Mouse (Mus musculus) bone marrow, adult 2 months (tissue): Measurements from ENCODE around the gene Mcrip1. TPM values are rescaled to one million over a fixed set of nuclear protein-coding genes. Genes with fewer than 3 reads are reported as not detected.
A peak's percentile ranks its signal among the peaks of the same experiment; 100 is the strongest.

Experiments
- H3K27ac ChIP-seq: fragments of 200-500 bp; 2 replicates; pipeline ENCODE4 v1.5.1; 2012; ENCODE audit warnings: low read depth, mild to moderate bottlenecking, control low read depth, inconsistent platforms, low read length; ENCODE audit not compliant: control insufficient read depth, poor library complexity, insufficient read depth
- H3K4me1 ChIP-seq: fragments of 200-500 bp; 2 replicates; pipeline ENCODE4 v1.6.1; 2011; ENCODE audit warnings: low read length; ENCODE audit not compliant: control insufficient read depth, insufficient read depth
- H3K4me3 ChIP-seq: fragments of 200-500 bp; replicated peaks from 2 replicates; pipeline ENCODE3; 2011; ENCODE audit warnings: mild to moderate bottlenecking, low read depth, low read length, control low read depth; ENCODE audit not compliant: control insufficient read depth
- CTCF ChIP-seq: fragments of 200-500 bp; IDR thresholded peaks from 2 replicates; pipeline ENCODE4 v1.5.1; 2011; ENCODE audit warnings: low read length, control low read depth; ENCODE audit not compliant: control insufficient read depth, insufficient read depth
- POLR2A ChIP-seq: fragments of 200-500 bp; IDR thresholded peaks from 2 replicates; pipeline ENCODE4 v1.6.1; 2011; ENCODE audit warnings: low read depth, mild to moderate bottlenecking, control low read depth, low read length, borderline replicate concordance; ENCODE audit not compliant: control insufficient read depth
- WGBS: fragments of 180-500 bp; shearing (Covaris S2); methylation state at CpG from one replicate; pipeline ENCODE4 v1.1.7; 2018; 5-methylcytosine and 5-hydroxymethylcytosine counted together
- polyA plus RNA-seq: library from polyadenylated mRNA; stranded (reverse); fragments of >200 nt; gene quantifications from 2 replicates; pipeline ENCODE4 v1.2.4, GENCODE M21; 2011; ENCODE audit warnings: low replicate concordance; ENCODE audit not compliant: missing spikeins, insufficient read depth, insufficient read length

Mcrip1 gene
- polyA plus RNA-seq, 1 experiment = 86.5 TPM

DNA sequence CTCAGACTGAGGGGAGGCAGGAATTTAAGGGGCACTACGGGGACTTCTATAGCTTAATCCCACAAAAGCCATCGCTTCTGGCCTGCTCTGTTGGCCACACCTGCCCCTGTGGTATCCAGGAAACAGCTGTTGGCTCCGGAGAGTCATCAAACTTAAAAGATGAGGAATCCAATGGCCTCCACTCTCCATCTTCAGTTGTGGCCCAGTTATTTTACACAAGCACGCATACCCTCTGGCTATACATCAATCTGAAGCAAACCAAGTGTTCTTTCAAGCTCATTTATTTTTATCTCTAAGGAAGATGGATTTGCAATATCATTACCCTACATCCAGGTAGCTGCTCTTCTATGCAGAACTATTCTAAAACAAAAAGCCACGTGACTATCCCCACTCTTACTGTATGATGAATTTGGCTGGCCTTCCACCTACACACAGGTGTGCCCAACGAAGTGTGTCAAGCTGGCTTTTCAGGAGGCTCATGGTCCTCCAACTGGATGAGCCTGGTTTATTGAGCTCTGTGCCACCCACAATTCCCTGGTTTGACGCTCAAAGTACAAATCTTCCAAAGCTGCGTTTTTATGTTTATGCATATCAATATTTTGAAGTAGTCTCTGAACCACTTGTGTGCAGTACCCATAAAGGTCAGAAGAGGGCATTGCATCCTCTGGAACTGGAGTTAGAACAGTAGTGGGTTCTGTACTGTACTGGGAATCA is 32.9 kb upstream of the Mcrip1 start:
- TF ChIP-seq POLR2A (no peak), CTCF (no peak)
- 50% methylated on average over 8 of the region's 8 CpGs for WGBS

DNA sequence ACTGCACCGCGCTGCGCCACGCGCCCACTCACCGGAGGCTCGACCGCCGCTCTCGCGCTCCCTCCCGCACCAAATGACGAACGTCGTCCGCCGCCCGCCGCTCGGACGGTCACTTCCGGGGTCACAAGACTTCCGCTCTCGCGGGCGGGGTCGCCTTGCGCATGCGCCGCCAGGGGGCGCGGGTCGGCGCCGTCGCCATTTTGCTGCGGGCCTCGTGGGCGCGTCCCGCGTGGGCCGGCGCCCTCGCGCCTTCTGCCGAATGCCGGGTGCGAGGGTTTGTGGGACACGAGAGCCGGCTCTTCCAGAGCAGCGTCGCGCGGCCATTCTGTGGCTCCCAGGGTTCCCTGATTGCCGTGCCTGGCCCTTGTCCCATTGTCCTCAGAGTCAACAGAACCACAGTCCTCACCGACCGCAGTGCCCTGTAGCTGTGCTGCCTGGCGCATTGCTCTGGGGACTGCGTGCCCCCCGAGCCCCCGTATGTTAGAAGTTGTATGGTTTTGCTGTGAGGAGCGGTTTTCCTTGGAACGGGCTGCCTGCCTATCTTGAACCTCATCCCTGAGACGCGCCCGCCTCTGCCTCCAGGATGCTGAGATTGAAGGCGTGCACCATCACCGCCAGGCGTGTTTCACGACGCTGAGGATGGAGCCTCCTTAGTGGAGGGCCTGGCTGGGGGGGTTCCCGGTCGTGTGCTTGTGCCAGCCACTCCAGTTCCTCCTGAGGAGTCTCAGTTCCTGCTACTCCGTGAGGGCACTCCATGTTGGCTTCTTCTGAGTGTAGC is 32.2 kb upstream of the Mcrip1 start, which contains the start of gene Arhgdia:
Gene Arhgdia (minus strand): TSS at position 135 of the 778 bp plus-strand sequence.
- Histone ChIP-seq H3K27ac (peak within 1 kb of the TSS; percentile 97), H3K4me3 (peak within 1 kb of the TSS; percentile 91), H3K4me1 (peaks cover 4% of the 10 kb centered on the region)
- under 1% methylated on average over 68 of the region's 75 CpGs for WGBS
- TF ChIP-seq CTCF (peak; percentile 23; the same call in 1 of the 2 replicates), POLR2A (peak; percentile 91)

More for the DNA sequence above, 32.9 kb upstream of the Mcrip1 start:
- Histone ChIP-seq H3K4me3 (peak overlapping the region; percentile 91), H3K4me1 (peaks cover 4% of the 10 kb centered on the region), H3K27ac (peak overlapping the region; percentile 97)

DNA sequence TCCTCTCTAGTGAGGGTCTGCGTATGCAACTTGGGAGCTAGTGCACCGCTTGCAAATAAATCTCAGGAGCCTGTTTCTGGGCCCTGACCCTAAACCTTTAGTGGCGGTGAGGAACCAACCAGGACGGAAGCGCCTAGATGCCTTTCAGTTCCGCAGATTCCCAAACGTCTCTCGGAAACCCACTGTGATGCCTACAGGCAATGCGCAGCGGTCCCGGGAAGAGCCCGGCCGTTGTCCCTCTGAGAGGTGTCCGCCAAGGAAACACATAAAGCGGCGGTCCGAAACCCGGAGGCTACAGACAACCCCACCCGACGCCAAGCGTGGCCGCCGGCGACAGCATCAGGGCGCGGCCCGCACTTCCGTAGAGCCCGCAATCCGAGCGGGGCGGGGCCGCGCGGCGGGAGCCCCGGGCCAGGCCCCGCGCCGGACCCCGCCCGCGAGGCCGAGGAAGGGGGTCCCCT is 31.4 kb upstream of the Mcrip1 start:
- TF ChIP-seq CTCF = no peak
- TF ChIP-seq POLR2A = no peak
- peaks cover 4% of the 10 kb centered on the region for H3K4me1 ChIP-seq
- H3K4me3 ChIP-seq = peak overlapping the region; percentile 91
- H3K27ac ChIP-seq = peak overlapping the region; percentile 97
- under 1% methylated on average over 44 of the region's 44 CpGs for WGBS

DNA sequence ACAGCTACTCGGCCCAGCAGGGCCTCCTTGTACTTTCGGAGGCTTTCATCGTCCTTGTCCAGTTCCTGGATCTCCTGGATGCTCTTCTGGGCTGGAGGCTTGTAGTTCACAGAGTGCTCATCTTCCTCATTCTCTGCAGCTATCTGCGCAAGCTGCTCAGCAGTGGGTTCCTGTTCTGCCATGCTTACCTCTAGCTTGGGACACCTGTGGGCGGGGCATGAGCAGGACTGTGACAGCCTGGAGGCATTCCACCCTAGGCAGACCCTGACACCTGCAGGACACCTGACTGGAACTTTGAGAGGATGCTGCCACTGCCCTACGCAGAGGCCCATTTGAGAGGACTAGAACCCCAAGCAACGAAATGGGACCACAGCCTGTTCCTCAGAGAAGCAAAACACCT is 30.7 kb upstream of the Mcrip1 start:
- Histone ChIP-seq H3K4me1 (peaks cover 4% of the 10 kb centered on the region), H3K27ac (peak overlapping the region; percentile 97), H3K4me3 (peak overlapping the region; percentile 91)
- TF ChIP-seq POLR2A (no peak), CTCF (no peak)
- 31% methylated on average over 7 of the region's 7 CpGs for WGBS

DNA sequence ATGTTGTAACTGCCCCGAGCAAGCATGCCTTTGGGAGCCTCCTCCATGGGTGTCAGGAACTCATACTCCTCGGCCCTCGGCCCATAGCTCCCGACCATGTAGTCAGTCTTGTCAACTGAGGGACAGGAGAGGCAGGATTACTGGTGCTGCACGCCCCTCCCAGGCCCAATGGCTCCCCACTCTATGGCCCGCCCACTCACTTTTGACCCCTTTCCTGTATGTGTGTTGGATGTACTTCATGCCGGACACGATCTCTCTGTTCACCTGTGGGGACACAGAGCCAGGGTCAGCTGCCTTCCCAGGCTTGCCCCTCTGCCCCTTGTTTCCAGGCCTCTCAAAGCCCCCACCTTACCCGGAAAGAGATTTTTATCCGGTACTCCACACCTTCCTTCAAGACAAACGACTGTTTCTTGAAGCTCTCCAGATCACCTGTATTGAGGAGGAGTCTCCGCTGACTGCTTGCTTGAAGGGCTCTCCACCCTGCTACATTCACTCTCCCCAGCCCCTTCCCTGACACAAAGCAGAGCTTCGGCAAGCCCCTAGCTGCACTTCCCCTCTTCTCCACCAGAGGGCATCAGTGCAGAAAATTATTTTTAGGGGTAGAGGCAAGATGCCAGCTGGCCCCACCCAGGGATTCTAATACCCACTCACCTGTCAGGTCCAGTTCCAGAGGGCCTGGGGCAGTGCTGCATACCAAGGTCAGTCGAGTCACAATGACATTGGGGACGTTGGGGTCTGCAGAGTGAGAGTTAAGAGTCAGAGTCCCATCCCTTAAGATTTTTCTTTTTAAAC is 30.0 kb upstream of the Mcrip1 start:
- 67% methylated on average over 15 of the region's 15 CpGs for WGBS
- H3K4me3 ChIP-seq = peak overlapping the region; percentile 91
- TF ChIP-seq POLR2A = no peak
- TF ChIP-seq CTCF = peak; percentile 73
- H3K4me1 ChIP-seq = peaks cover 4% of the 10 kb centered on the region
- H3K27ac ChIP-seq = peak overlapping the region; percentile 62

DNA sequence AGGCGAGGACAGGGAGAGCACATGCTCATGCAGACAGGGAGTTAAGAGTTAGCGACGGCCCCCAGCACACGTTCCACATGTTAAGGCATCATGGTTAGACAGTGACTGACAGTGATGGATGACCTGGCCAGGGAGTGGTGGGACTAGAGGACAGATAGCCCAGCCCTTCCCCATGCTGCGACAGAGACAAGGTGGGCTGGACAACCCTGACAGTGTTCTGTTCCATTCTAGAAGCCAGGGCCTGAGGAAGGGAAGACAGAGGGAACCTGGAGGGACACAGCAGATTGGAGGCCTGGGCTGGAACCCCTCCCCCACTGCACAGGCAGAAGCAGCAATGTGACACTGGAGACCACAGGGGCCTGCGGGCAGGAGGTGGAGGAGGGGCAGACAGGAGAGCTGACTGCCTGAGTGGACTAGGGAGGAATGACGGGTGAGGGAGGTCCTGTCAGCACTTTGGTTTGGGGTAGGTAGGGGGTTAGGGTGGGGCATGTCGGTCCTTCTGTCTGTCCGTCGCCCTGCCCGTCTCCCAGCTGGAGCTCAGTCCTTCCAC is 29.2 kb upstream of the Mcrip1 start:
- Histone ChIP-seq H3K4me1 (peaks cover 6% of the 10 kb centered on the region), H3K27ac (no peak overlapping the region), H3K4me3 (no peak overlapping the region)
- TF ChIP-seq POLR2A (no peak), CTCF (no peak)
- WGBS = 88% methylated on average over 11 of the region's 11 CpGs

DNA sequence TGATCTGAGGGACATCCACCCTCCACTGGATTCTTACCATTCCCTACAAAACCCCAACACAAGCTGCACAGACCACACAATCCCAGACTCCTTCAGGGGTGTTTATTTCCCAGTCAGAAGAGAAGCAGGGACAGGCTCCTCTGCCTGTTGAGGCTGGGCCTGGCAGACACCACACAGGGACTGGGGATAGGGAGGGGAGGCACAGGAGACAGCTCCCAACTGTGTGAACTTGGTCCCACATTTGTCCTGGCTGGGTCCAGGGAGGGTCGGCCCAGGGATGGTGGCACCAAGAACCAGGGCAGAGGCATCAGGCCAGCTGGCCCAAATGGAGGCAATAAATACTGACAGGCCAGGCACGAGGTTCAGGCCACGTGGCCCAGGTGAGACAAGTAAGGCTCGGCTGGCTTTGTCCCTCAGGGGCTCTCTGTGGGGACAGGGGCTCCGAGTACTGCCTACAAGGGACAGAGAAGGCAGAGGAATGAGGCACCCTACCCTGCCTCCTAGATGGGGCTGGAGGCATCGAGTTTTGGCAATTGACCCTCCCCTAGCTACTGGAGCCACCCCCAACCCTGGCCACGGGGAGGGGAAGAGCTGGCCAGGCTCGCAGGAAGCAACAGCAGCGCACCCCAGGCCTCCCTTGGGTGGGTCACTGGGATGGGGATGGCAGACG is 28.6 kb upstream of the Mcrip1 start:
- WGBS = 84% methylated on average over 10 of the region's 10 CpGs
- TF ChIP-seq POLR2A (no peak), CTCF (no peak)
- H3K4me3 ChIP-seq = no peak overlapping the region
- peaks cover 6% of the 10 kb centered on the region for H3K4me1 ChIP-seq
- H3K27ac ChIP-seq = no peak overlapping the region
